Mouse (Mus musculus): ENCODE data around the gene Rad51b.

Rad51b gene

DNA sequence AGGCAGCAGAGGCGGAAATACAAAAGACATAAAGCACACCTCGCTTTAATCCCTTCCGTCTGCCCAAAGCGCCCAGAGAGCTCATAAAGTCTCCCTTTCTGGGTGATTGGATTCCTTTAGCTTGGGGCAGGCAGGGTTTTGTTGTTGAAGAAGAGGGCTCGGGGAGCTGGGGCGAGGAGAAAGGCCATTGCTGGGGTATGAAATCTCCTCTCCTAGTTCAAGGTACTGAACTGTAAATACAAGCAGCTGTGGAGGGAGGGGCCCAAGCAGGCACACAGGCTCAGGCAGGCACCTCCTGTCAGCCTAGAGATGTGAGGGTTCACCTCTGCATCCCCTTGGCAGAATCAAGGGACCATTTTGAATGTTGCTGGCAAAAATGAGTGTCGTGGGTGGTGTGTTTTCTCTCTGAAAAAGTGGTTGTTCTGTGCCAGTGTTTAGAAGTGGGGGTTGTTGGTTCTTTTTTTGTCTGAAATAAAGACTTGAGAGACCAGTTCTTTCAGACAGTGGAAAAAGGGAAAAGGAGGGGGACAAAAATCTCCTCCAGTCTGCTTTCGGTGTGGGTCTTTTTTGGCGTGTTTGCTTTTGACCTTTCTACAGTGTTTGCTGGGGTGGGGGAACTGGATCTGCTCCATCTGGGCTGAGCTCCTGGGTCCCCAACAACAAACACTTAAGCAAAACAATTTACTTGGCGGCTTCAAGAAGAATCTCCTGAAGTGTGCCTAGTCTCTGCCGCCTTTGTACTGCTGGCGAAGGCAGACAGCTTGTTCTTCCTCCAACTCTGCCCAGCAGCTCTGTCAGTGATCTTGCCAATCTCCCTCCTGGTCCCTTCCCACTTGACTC is 418.6 kb downstream of the Rad51b start:
- in situ Hi-C loops (cut with MboI; ENCODE audit: low sequenced_read_pairs), result no loop called here

DNA sequence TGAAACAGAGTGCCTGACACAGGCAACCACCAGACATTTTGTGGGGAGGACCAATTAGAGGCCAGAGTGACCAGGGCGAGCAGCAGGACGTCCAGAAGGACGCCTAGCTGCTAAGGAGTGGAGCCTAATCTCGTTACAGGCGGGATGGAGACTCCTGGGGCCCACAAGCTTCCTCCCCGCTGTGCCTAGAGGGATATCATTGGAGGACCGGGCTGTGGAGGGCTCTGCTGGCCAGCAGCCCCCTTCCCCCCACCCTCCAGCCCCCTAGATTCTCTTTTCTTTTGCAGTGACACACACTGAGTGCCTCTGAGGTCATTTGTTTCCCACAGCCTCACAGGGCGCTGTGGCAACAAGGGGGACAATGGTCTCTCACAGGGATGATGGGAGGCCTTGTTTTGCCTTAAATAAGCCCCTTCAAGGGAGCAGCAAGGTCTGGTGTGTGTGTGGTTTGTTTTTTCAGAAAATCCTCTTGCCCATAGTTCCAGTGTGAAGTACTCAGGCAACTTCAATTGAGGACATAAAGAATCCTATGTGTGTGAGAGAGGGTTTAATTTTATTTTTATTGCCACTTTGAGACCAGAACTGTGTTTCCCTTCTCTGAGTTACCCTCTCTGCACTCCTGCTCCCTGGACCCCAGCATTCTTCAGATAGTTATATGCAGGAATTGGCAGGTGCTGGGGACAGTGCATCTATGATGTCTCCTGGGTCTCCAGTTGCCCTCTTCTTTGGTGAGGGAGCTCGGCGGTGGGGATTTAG is 422.2 kb downstream of the Rad51b start:
- in situ Hi-C loops (cut with MboI; ENCODE audit: low sequenced_read_pairs), result no loop called here

DNA sequence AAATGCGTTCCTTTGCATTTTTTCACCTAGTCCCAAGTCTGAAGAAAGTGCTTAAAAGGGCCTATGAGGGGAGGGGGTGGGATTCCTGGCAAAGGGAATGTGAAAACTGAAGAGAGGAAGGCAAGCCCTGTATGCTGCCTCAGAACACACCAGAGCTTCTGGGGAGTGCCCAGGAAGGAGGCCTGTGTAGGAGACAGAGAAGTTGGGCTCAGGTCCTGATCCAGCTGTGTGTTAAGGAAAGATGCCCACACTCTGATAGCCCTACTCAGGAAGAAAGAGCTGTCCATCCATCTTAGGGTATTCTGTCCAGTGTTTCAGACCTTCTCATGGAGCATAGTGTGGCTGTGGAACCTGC is 422.7 kb downstream of the Rad51b start:
- in situ Hi-C loops (cut with MboI; ENCODE audit: low sequenced_read_pairs), result no loop called here

DNA sequence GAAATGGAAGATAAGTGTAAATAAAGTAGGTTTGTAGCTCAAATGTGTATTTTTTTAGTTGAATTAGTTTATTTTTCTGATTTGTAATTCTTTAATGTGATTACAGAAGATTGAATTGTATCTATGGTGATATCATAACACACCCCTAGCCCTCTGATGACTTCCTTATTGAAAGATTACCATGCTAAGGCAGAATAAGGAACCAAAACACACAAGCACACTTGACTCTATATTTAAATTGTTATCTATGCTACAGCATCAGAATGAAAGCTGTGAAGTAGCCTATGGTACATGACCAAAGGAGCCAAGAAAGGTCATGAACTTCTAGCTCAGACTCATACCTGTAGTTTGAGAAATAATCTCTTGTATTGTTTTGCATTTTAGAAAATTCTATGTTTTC is 427.8 kb downstream of the Rad51b start:
- in situ Hi-C loops (cut with MboI; ENCODE audit: low sequenced_read_pairs), result no loop called here

DNA sequence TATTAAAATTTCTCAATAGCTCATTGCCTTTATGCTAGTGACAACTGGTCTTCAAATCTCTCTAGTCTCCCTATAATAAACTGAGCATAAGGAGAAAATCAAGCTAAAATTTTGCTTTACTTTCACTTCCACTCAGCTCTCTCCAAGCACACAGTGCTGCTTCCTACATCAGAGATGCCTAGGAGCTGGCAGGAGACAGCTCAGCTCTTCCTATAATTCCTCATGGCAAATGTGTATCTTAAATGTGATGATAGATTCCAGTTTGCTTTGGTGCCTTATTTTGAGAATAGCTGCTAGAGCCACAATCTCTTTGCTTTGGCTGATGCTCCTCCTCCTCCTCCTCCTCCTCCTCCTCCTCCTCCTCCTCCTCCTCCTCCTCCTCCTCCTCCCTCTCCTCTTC is 428.6 kb downstream of the Rad51b start:
- in situ Hi-C loops (cut with MboI; ENCODE audit: low sequenced_read_pairs), result no loop called here

DNA sequence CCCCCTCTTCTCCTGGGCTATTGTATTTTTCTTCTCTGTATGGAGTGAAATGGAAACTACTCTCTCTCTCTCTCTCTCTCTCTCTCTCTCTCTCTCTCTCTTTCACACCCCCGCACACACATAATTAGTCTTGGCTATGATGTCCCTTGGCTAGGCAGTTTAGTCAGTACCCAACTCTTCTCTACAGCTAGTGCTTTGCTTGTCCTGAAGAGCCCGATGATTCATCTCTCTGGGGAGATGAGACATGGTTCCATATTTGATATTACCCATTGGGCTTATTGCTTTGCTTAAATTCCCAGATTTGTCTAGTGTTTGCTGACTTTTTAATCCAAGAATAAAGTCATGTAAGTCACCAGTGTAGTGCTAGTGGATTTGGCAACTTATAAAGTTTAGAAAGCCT is 429.0 kb downstream of the Rad51b start:
- in situ Hi-C loops (cut with MboI; ENCODE audit: low sequenced_read_pairs), result no loop called here

DNA sequence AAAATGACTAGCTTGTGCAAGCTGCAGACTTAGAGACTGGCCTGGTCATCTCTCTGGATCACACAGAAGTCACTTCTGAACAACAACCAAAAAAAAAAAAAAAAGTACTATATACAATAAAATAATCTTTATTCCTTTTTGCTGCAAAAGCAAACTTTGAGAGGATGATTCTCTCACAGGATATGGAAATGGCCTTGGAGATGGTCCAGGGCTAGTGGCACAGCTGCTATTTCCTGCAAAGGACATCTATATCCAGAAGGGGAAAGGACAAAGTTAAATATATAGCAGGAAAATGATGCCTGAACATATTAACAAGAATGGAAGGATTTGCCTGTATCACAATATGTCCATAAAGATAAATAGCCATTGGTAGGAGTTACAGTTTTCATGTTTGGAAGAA is 429.9 kb downstream of the Rad51b start:
- in situ Hi-C loops (cut with MboI; ENCODE audit: low sequenced_read_pairs), result no loop called here

DNA sequence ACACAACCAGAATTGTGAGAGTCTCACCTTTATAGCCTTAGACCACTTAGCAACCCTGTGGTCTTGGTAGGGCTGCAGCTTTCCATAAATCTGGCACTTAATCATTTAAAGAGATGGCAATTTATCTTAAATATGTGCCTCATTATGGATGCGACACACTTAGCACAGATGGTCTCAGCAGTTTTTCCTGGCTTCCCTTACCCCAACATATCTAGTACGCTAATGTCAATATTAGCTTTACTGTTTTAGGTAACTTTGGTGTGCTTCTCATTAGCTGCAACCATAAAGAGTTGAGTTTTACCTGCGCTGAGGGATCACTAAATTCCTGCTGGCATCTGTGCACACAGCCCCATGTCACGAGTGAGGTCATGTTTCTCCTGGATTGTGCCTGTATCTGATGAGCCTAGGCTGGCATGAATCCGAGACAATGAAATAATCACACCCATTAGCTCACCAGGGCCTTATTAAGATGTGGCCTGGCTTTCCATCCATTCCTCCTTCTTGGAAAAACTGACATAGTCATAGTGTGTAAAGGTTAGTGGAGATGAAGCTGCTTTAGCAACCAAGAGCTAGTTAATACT is 432.9 kb downstream of the Rad51b start:
- in situ Hi-C loops (cut with MboI; ENCODE audit: low sequenced_read_pairs), result no loop called here

DNA sequence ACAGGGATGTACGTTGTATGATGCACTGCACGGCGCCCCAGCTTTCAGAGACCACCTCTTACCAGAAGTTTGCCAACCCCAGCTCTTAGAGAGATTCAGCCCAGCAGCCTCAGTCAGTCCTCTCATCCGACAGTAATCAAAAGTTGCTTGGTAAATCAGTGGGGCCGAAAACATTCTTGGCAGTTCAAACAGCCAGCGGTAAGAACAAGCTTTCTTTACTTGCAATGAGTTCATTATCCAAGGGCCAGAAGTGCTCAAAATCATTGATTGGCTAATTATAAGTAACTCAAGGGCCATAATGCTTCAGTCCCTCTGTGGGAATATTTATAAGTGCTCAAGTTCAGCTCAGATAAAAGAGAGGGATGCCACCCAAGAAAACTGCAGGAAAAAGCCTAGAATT is 434.8 kb downstream of the Rad51b start:
- in situ Hi-C loops (cut with MboI; ENCODE audit: low sequenced_read_pairs), result no loop called here

DNA sequence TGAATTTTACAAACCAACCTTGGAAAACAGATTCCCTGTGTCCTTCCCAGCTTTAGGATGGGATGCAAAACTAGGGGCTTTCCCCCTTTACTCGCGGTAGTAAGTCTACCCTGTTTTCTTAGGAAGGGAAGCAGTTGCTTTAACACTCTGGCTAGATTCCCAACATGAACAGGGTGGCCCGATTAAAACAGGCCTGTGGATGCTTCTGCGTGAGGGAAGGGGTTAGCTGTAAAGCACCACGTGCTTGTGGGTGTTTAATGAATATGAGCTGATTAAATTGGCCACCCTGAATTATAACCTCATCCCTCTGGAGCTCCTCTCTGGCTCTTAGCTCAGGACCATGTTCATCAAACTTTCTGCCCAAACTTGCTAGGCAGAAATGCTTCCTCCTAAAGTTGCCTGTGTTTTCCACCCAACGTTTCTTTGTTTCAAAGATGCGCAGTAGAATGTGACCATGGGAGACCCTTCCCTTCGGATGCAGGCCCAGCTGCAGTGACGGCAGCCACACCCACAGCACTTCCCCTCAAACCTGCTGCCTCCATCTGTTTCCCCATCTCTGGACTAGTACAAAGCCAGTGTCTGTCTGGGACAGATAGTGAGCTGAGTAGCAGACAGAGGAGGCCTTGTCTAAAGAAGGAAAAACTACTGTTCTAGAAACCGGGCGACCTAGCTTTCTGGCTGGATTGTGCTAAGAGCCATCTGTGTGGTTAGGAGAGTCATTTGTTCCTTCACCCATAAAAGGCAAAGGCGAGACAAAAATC is 435.5 kb downstream of the Rad51b start:
- in situ Hi-C loops (cut with MboI; ENCODE audit: low sequenced_read_pairs), result no loop called here

DNA sequence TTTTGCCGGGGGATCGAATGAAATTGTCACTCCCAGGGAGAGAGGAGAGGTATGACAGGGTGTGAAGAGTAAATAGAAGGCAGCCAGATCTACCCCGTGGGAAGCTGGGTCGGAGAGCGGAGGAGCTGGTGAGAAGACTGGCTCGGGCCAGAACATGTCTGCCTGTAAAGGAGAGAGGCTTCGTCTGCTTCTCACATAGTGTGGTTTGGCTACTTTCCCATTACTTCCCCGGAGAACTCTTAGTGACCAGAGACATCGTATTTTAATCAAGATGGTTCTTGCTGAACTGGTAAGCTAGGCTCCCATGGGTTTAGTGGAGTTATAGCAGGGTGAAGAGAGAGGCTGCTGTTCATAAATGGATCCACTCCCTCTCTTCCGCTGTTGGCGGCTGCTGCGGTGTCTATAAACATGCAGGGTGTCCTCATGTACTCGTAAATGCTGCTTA is 438.3 kb downstream of the Rad51b start:
- in situ Hi-C loops (cut with MboI; ENCODE audit: low sequenced_read_pairs), result no loop called here

DNA sequence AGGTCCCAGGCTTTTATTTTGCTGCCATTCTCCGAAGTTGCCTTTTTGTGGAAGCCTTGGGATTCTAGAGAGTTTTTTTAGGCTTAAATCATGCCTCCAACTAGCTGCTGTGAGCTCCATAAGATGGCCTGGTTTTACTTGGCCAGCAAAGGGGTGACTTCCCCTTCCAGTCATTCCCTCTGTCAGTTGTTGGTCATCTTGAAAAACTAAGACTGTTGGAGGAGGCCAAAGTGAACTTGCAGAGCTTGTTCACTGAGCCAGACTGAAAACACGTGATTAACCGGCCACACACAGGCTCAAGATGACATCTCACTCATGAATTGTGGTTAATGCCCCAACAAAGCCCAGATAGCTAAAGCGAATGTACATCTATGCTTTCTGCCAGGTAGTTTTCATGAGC is 438.8 kb downstream of the Rad51b start:
- in situ Hi-C loops (cut with MboI; ENCODE audit: low sequenced_read_pairs), result no loop called here

DNA sequence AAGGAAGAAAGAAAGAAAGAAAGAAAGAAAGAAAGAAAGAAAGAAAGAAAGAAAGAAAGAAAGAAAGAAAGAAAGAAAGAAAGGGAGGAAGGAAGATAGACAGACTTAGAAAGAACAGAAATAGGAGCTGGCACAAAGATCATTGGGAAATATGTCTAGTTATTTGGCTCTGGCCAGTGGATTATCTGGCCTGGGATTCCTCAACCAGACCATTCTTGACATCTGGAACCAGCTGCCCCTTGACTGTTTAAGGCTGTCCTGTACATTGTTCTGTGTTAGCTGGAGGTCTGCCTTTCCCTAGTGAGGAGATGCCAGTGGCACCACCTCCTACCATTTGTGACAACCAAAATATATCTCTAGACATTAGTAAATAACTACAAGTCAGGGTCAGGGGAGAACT is 441.6 kb downstream of the Rad51b start:
- in situ Hi-C loops (cut with MboI; ENCODE audit: low sequenced_read_pairs), result no loop called here

DNA sequence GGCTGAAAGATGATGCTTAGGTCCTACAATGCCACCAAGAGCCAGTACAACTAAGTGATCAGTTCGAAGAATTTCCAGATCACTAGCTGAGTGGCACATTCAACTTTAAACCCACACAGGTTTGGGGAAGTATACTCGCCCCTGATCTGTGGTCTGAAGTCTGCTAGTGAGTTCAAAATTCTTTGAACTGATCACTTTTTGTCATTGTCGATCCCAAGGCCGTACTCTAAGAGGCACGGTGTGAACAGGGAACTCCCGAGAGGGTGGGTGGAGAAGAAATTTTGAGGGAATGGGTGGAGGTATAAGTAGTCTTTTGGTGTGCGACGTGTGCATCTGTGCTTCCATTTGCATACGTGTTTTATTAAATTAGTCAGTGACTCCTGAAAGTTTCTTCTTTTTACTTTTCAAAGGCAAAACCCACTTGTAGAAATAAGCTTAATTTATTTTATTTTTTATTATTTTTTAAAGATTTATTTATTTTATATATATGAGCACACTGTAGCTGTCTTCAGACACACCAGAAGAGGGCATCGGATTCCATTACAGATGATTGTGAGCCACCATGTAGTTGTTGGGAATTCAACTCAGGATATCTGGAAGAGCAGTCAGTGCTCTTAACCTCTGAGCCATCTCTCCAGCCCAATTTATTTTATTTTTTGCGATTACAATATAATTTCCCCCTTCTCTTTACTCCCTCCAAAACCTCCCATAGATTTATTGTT is 443.0 kb downstream of the Rad51b start:
- in situ Hi-C loops (cut with MboI; ENCODE audit: low sequenced_read_pairs), result no loop called here

DNA sequence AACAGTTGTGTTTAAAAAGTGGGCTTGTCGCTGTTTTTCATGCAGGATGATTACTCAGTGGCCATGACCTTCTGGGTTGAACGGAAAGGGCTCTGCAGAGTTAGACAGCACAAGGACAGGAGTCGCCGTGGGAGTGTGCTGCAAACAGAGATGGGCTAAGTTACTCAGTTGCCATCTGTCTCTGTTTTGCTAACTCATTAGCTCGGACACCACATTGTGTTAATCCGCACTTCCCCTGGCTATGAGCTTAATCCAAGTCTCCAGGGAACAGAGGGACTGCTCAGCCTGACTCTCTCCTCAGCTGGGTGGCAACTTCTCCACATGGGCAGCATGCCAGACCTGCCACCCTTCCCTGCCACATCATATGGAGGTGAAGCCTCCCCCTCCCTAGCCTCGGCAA is 445.1 kb downstream of the Rad51b start:
- in situ Hi-C loops (cut with MboI; ENCODE audit: low sequenced_read_pairs), result no loop called here

DNA sequence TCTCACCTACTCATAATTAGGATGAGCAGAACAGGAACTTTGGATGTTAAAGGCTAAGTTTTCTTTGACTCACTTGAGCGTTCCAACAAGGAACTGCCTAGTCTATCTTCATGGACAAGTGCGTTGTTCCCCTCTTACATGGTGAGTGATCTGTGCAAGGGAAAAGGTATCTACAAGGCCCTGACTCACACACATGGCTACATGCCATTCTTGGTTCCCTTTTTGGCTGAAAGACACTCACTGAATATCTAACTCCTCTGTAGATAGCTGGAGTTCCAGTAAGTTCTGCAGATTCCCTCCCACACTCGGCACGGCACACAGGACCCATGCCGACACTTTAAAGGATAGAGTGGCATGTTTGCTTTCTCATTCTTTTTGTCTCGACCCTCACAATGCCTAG is 447.0 kb downstream of the Rad51b start:
- in situ Hi-C loops (cut with MboI; ENCODE audit: low sequenced_read_pairs), result no loop called here

DNA sequence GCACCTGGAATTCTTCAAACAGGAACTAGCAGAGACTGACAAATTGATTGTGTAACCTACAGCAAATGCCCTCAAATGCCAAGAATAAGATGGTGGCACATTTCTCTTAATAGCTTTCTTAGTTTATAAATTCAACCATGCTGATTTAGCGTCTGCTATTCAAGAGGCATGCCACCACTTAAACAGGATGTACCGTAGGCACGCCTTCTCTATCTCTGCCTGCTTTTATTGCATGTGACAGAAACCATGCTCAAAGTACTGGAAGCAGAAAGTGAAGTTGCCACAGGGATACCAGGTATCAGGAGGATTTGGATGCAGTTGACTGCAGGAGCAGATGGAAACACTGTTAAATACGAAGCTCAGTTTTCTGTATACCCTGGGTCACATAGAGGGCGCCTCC is 448.1 kb downstream of the Rad51b start:
- in situ Hi-C loops (cut with MboI; ENCODE audit: low sequenced_read_pairs), result no loop called here

DNA sequence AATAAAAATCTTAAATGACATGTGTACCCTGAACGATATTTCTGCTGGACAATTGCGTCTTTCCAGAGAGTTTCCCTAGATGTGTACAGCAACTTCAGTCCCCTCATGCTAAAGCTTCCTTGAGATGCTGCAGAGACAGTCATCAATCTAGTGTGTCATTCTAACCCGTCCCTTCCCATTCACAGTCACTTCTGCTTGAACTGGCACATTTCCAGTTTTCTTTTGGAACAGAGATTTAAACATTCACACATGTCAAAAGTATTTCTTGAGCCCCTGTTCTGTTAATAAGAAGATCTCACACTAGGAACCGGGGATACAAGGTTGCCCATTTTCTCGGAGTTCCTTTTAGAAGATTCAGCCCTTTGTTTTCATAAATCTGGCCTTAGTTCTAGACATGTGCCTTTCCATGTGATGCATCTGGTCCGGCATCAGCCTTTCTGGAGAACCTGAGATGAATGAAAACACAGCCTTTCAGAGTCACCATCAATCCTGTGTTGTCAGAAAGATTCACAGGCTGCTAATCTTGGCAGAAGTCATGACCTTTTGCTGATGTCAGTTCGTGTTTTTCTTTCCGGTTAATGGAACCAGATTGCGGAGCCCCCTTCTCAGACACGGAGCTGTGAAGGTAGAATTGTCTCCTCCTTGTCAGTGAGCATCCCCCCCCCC is 448.9 kb downstream of the Rad51b start:
- in situ Hi-C loops (cut with MboI; ENCODE audit: low sequenced_read_pairs), result no loop called here

DNA sequence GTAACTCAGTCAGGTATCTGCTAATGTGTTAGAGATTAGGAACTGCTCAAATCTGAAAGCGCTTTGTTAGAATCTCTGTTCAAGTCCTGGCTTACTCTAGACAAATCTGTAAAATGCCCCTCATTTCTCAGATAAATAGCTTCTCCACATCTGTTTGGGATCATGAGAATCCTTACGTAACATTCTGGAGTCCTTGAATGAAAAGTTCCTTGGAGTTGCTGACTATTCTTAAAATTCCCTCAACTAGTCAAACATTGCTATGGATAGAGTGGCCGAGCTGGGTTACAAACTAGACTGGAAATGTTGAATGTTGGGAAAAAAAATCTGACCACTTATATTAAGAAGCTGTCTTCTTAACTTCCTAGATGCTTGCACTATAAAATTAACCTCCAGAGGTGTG is 450.5 kb downstream of the Rad51b start:
- in situ Hi-C loops (cut with MboI; ENCODE audit: low sequenced_read_pairs), result no loop called here

DNA sequence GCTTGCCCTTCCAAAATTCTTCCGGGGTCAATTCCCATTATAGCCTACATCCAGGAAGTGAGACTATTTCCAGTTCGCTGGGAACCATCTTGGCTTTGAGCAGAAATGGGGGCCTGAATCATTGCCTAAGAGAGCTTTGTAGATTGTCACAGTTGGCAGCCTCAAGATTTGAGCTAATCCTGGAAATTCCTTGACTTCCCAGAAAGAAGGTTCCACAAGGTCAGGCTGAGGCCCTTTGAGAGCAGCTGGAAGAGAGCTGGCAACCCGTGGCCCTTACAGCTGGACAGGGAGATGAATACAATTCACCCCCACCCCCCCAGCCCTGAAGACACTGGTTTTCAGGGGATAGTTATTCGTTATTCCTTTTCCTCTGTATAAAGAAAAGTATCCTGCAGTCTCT is 451.8 kb downstream of the Rad51b start:
- in situ Hi-C loops (cut with MboI; ENCODE audit: low sequenced_read_pairs), result no loop called here

Measured in CH12F3 (cell line).